Mouse (Mus musculus) CH12.LX (cell line): ENCODE results near the gene Mitf. TPM values are rescaled to one million over a fixed set of nuclear protein-coding genes. Genes with fewer than 3 reads are reported as not detected.

Experiments used
- DNase-seq: peaks from one replicate; pipeline ENCODE4 v3.0.0-alpha.2; 2013; ENCODE audit errors: extremely low read depth
- H3K27ac ChIP-seq: 2 replicates; pipeline ENCODE4 v1.5.1; 2012; ENCODE audit warnings: low read depth, mild to moderate bottlenecking, control low read depth, moderate library complexity; ENCODE audit not compliant: insufficient read depth
- H3K27me3 ChIP-seq: replicated peaks from 2 replicates; pipeline ENCODE3; 2012; ENCODE audit warnings: inconsistent platforms
- H3K36me3 ChIP-seq, 2 experiments: replicated peaks in 1 of 2; 2 replicates each; pipeline versions ENCODE3 to v1.6.1; 2012; ENCODE audit warnings: inconsistent platforms in 1 of 2, low read length in 1 of 2, mild to moderate bottlenecking in 1 of 2, mixed read lengths in 1 of 2, moderate library complexity in 1 of 2; ENCODE audit not compliant: control insufficient read depth in 1 of 2, insufficient read depth in 1 of 2
- H3K4me1 ChIP-seq, 2 experiments: 2 replicates each; pipeline ENCODE4 v1.6.1; 2012; ENCODE audit warnings: inconsistent platforms in 1 of 2, moderate library complexity in 1 of 2; ENCODE audit not compliant: insufficient read depth in 2 of 2, control insufficient read depth in 1 of 2
- H3K4me2 ChIP-seq: 2 replicates; pipeline ENCODE4 v1.6.1; 2012; ENCODE audit warnings: low read depth, mild to moderate bottlenecking, control low read depth; ENCODE audit not compliant: poor library complexity, insufficient read depth, severe bottlenecking
- H3K4me3 ChIP-seq, 3 experiments: fragments of 150-350 bp in 1 of 3; sonication (generic) in 1 of 3; replicated peaks in 1 of 3; 2 replicates each; pipeline versions ENCODE3 to v1.5.1; 2011 to 2012; ENCODE audit warnings: low read depth in 2 of 3, low read length in 2 of 3, mild to moderate bottlenecking in 2 of 3, moderate library complexity in 2 of 3, control low read depth in 1 of 3, improper control_type of control experiment in 1 of 3, inconsistent platforms in 1 of 3, mixed read lengths in 1 of 3; ENCODE audit not compliant: poor library complexity in 1 of 3
- H3K79me2 ChIP-seq: replicated peaks from 2 replicates; pipeline ENCODE4 v1.6.1; 2012; ENCODE audit warnings: mild to moderate bottlenecking, moderate library complexity; ENCODE audit not compliant: control insufficient read depth, poor library complexity, insufficient read depth, severe bottlenecking; ENCODE audit errors: extremely low read depth
- H3K9ac ChIP-seq: 2 replicates; pipeline ENCODE4 v1.6.1; 2012; ENCODE audit warnings: low read depth, mild to moderate bottlenecking, control low read depth, moderate library complexity; ENCODE audit not compliant: insufficient read depth
- H3K9me3 ChIP-seq: replicated peaks from 2 replicates; pipeline ENCODE3; 2012; ENCODE audit warnings: low read length, inconsistent platforms, mixed read lengths
- CTCF ChIP-seq, 2 experiments: IDR thresholded peaks in 1 of 2; conservative IDR thresholded peaks in 1 of 2; 2 replicates each; pipeline ENCODE4 v1.5.1; 2011 to 2012; ENCODE audit warnings: low read depth in 2 of 2, low read length in 2 of 2, improper control_type of control experiment in 1 of 2, inconsistent platforms in 1 of 2, mild to moderate bottlenecking in 1 of 2, moderate library complexity in 1 of 2
- EP300 ChIP-seq: IDR thresholded peaks from 2 replicates; pipeline ENCODE4 v1.6.1; 2011; ENCODE audit warnings: low read length, improper control_type of control experiment
- ETS1 ChIP-seq: conservative IDR thresholded peaks from 2 replicates; pipeline ENCODE4 v1.6.1; 2012; ENCODE audit warnings: low read depth, mild to moderate bottlenecking, inconsistent platforms, low read length, improper control_type of control experiment, moderate library complexity
- GABPA ChIP-seq: IDR thresholded peaks from 2 replicates; pipeline ENCODE4 v1.6.1; 2012; ENCODE audit warnings: low read depth, low read length, improper control_type of control experiment, inconsistent platforms; ENCODE audit not compliant: insufficient replicate concordance
- JUN ChIP-seq: IDR thresholded peaks from 2 replicates; pipeline ENCODE4 v1.6.1; 2011; ENCODE audit warnings: low read depth, mild to moderate bottlenecking, low read length, improper control_type of control experiment, moderate library complexity; ENCODE audit not compliant: insufficient read depth
- MAFK ChIP-seq: IDR thresholded peaks from 2 replicates; pipeline ENCODE4 v1.6.1; 2011; ENCODE audit warnings: low read length, improper control_type of control experiment; ENCODE audit not compliant: insufficient replicate concordance
- MEF2A ChIP-seq: IDR thresholded peaks from 2 replicates; pipeline ENCODE4 v1.6.1; 2014; ENCODE audit warnings: low read depth, mild to moderate bottlenecking, inconsistent platforms, low read length, improper control_type of control experiment, borderline replicate concordance
- MXI1 ChIP-seq: IDR thresholded peaks from 2 replicates; pipeline ENCODE4 v1.6.1; 2011; ENCODE audit warnings: mild to moderate bottlenecking, low read depth, low read length, improper control_type of control experiment
- MYC ChIP-seq: IDR thresholded peaks from 2 replicates; pipeline ENCODE4 v1.6.1; 2011; ENCODE audit warnings: low read depth, mild to moderate bottlenecking, improper control_type of control experiment, low read length
- PAX5 ChIP-seq: IDR thresholded peaks from 2 replicates; pipeline ENCODE4 v1.6.1; 2012; ENCODE audit warnings: low read length, inconsistent platforms, mixed read lengths
- POLR2A ChIP-seq: IDR thresholded peaks from 2 replicates; pipeline ENCODE4 v1.6.1; 2011; ENCODE audit warnings: low read depth, mild to moderate bottlenecking, improper control_type of control experiment, low read length
- RCOR1 ChIP-seq: conservative IDR thresholded peaks from 2 replicates; pipeline ENCODE4 v1.6.1; 2012; ENCODE audit warnings: low read depth, mild to moderate bottlenecking, inconsistent platforms, low read length, improper control_type of control experiment
- SIN3A ChIP-seq: IDR thresholded peaks from 2 replicates; pipeline ENCODE4 v1.6.1; 2012; ENCODE audit warnings: low read length, improper control_type of control experiment, inconsistent platforms
- TBP ChIP-seq: conservative IDR thresholded peaks from 2 replicates; pipeline ENCODE4 v1.6.1; 2011; ENCODE audit warnings: low read depth, low read length, improper control_type of control experiment
- TCF12 ChIP-seq: IDR thresholded peaks from 2 replicates; pipeline ENCODE4 v1.6.1; 2014; ENCODE audit warnings: low read depth, mild to moderate bottlenecking, inconsistent platforms, low read length, improper control_type of control experiment
- UBTF ChIP-seq: IDR thresholded peaks from 2 replicates; pipeline ENCODE4 v1.6.1; 2012; ENCODE audit warnings: low read depth, mild to moderate bottlenecking, inconsistent platforms, low read length, improper control_type of control experiment, moderate library complexity
- USF1 ChIP-seq: IDR thresholded peaks from 2 replicates; pipeline ENCODE4 v1.6.1; 2014; ENCODE audit warnings: low read depth, mild to moderate bottlenecking, inconsistent platforms, low read length, improper control_type of control experiment
- ZNF384 ChIP-seq: IDR thresholded peaks from 2 replicates; pipeline ENCODE4 v1.6.1; 2012; ENCODE audit warnings: low read depth, low read length, improper control_type of control experiment, inconsistent platforms
- dilution Hi-C: fragments of 300-500 bp; cut with MboI; formaldehyde crosslinking; loops from 2 replicates; pipeline ENCODE4 v1.14.3; 2020; ENCODE audit warnings: low sequenced_read_pairs; ENCODE audit not compliant: extremely low pct_unique_long_range_greater_than_20kb, extremely low pct_ligation_motif_present
- in situ Hi-C: fragments of 300-500 bp; cut with MboI; formaldehyde crosslinking; loops from 3 replicates; pipeline ENCODE4 v1.14.3; 2019; ENCODE audit warnings: low sequenced_read_pairs, low pct_ligation_motif_present, low pct_unique_long_range_greater_than_20kb, mixed read lengths
- polyA plus RNA-seq: library from polyadenylated mRNA; unstranded; fragments of >175 nt; gene quantifications from 2 replicates; pipeline ENCODE4 v1.2.1, GENCODE M21; 2012; ENCODE audit warnings: low read depth; ENCODE audit not compliant: insufficient read length
- total RNA-seq, 2 experiments: library from RNA; depleted of rRNA; stranded (reverse); fragments of 300-350 nt in 1 of 2; fragments of >200 nt in 1 of 2; gene quantifications; 2 replicates each; pipeline ENCODE4 v1.2.3; 2012 to 2014

Mitf gene
- total and polyA plus RNA-seq, 3 experiments = 3.4 to 4.7 (median 3.6) TPM

- no peak for DNase-seq
- H3K4me3 ChIP-seq = no peak overlapping the region
- H3K4me1 ChIP-seq = peaks cover 4 to 22% of the 10 kb centered on the region in 2 experiments; a peak in 2 of 4 replicates
- no peaks in the 10 kb centered on the region for H3K36me3 ChIP-seq
- dilution Hi-C loops (no loop called here), in situ Hi-C loops (no loop called here)
- peaks cover 4% of the 10 kb centered on the region for H3K9me3 ChIP-seq
- no peak overlapping the region for H3K4me2 ChIP-seq
- no peak overlapping the region for H3K27ac ChIP-seq
- no peak for TF ChIP-seq TCF12
- TF ChIP-seq CTCF (conservative IDR thresholded peaks at IDR 0.05 in 1 of 2, IDR thresholded peaks at IDR 0.05 in 1 of 2; ENCODE audit: low read depth in 2 of 2, low read length in 2 of 2) = no peak
- TF ChIP-seq MYC = no peak
- H3K79me2 ChIP-seq = no peaks in the 10 kb centered on the region; the same call in 1 of the 2 replicates
- no peaks in the 10 kb centered on the region for H3K27me3 ChIP-seq
- no peak overlapping the region for H3K9ac ChIP-seq
Measured at GRCm38 (mm10) chr6:97800615-97801014, 6.2 kb upstream of the Mitf start.

DNA sequence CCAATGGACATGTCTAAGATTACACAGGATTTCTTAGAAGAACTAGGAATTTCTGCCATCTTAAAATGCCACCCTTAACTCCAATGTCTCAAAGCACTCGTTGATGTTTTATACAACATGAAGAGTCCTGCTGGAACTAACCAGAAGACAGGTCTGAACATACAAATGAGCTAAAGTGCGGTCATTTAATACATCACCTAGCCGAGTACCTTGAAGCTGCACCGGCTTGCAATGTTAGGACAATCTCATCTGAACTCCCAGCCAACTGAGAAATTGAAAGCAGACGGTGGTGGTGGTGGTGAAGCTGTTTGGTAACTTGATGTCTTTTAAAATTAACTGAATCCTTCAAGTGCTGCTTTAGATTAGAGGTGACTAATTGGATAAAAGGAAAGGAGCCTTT lies 801 bp upstream of the Mitf start:
- Histone ChIP-seq H3K9me3 (no peaks in the 10 kb centered on the region), H3K36me3 (no peaks in the 10 kb centered on the region), H3K27ac (peak overlapping the region; percentile 70), H3K4me1 (peaks cover 4 to 32% of the 10 kb centered on the region in 2 experiments; a peak in 2 of 4 replicates), H3K4me3 (peak overlapping the region; percentile 60 to 70 (median 69)), H3K79me2 (no peaks in the 10 kb centered on the region), H3K27me3 (no peaks in the 10 kb centered on the region), H3K9ac (peak overlapping the region; percentile 68), H3K4me2 (peak overlapping the region; percentile 90)
- in situ Hi-C loops (no loop called here), dilution Hi-C loops (no loop called here)
- TF ChIP-seq EP300 (no peak), MAFK (no peak), CTCF (conservative IDR thresholded peaks at IDR 0.05 in 1 of 2, IDR thresholded peaks at IDR 0.05 in 1 of 2; ENCODE audit: low read depth in 2 of 2, low read length in 2 of 2) (no peak), MYC (0 out of 2 replicates have a peak, but pooled peaks have one; percentile 2), UBTF (peak; percentile 88), TBP (peak; percentile 96)
- no peak for DNase-seq

GRCm38 (mm10) chr6:97814191-97814590 lies 7.3 kb downstream of the Mitf start:
- TF ChIP-seq CTCF (conservative IDR thresholded peaks at IDR 0.05 in 1 of 2, IDR thresholded peaks at IDR 0.05 in 1 of 2; ENCODE audit: low read depth in 2 of 2, low read length in 2 of 2) (no peak), GABPA (no peak), ZNF384 (no peak), SIN3A (no peak), USF1 (no peak), MAFK (no peak), MEF2A (no peak), UBTF (no peak), RCOR1 (no peak), JUN (no peak), PAX5 (no peak), MXI1 (no peak), POLR2A (no peak), ETS1 (no peak)
- no peak overlapping the region for H3K4me2 ChIP-seq
- no peaks in the 10 kb centered on the region for H3K27me3 ChIP-seq
- H3K4me1 ChIP-seq = peaks cover 3 to 30% of the 10 kb centered on the region in 2 experiments; a peak in 3 of 4 replicates
- DNase-seq = no peak
- dilution Hi-C loops = no loop called here
- in situ Hi-C loops = no loop called here
- H3K79me2 ChIP-seq = no peaks in the 10 kb centered on the region
- H3K36me3 ChIP-seq = peaks cover 0 to 8% of the 10 kb centered on the region in 2 experiments
- H3K27ac ChIP-seq = no peak overlapping the region
- H3K9me3 ChIP-seq = peaks cover 2% of the 10 kb centered on the region
- no peak overlapping the region for H3K9ac ChIP-seq
- H3K4me3 ChIP-seq = no peak overlapping the region
